Mouse (Mus musculus) heart, adult 18-20 months (tissue): Measurements from ENCODE around the gene Kcna1. TPM values are rescaled to one million over a fixed set of nuclear protein-coding genes. Genes with fewer than 3 reads are reported as not detected.
A peak's percentile ranks its signal among the peaks of the same experiment; 100 is the strongest.

Source experiments
- DNase-seq, 2 experiments: peaks; one replicate each; pipeline ENCODE4 v3.0.0; 2021 to 2022; ENCODE audit warnings: mixed read lengths in 1 of 2
- long read RNA-seq, 2 experiments: library from polyadenylated mRNA; stranded (forward); transcript quantifications; one replicate each; pipeline ENCODE4 v2.0.0; 2021
- total RNA-seq, 2 experiments: library from RNA; stranded (reverse); gene quantifications; 2 replicates each; pipeline ENCODE4 v1.2.3; 2021

Kcna1 gene
- 1 to 10 TPM; 2.3 to 2.5 TPM for total RNA-seq
- long read RNA-seq, experiment 1, partial matches to known transcripts = 0 of 1 reads
- long read RNA-seq, experiment 1, other reads (novel, unspliced or antisense) = 0 of 1 reads
- long read RNA-seq, experiment 2, partial matches to known transcripts = 0 of 3 reads
- long read RNA-seq, experiment 2, other reads (novel, unspliced or antisense) = 0 of 3 reads

- DNase-seq = no peak
These were observed at the start of gene Kcna1 for GRCm38 (mm10) chr6:126646381-126646780. TSS of gene Kcna1 (minus strand) at chr6:126646384.

GRCm38 (mm10) chr6:126687120-126687519, 40.9 kb upstream of the Kcna1 start:
- DNase-seq = no peak

GRCm38 (mm10) chr6:126685135-126685534, 39.0 kb upstream of the Kcna1 start:
- DNase-seq = no peak

GRCm38 (mm10) chr6:126678961-126679360, 32.8 kb upstream of the Kcna1 start:
- DNase-seq = no peak

GRCm38 (mm10) chr6:126667001-126667400, 20.8 kb upstream of the Kcna1 start:
- DNase-seq = no peak

GRCm38 (mm10) chr6:126666091-126666490, 19.9 kb upstream of the Kcna1 start:
- DNase-seq = no peak

- DNase-seq = no peak
These were observed 18.4 kb upstream of the Kcna1 start for GRCm38 (mm10) chr6:126664569-126664968.

- DNase-seq = no peak
These were observed 11.6 kb upstream of the Kcna1 start for GRCm38 (mm10) chr6:126657646-126658394.

- no peak for DNase-seq
These were observed 7.4 kb upstream of the Kcna1 start for GRCm38 (mm10) chr6:126653561-126653960.

- DNase-seq = peak; percentile 3 to 4
These were observed 383 bp downstream of the Kcna1 start for GRCm38 (mm10) chr6:126645644-126646358.

- no peak for DNase-seq
These were observed 1.1 kb downstream of the Kcna1 start for GRCm38 (mm10) chr6:126645044-126645541.

GRCm38 (mm10) chr6:126644181-126645043, 1.8 kb downstream of the Kcna1 start:
- DNase-seq = peak in 1 of 2 experiments; percentile 9

GRCm38 (mm10) chr6:126643341-126644055, 2.7 kb downstream of the Kcna1 start:
- DNase-seq = no peak

- peak in 1 of 2 experiments; percentile 18 for DNase-seq
These were observed 3.3 kb downstream of the Kcna1 start for GRCm38 (mm10) chr6:126642856-126643321.

GRCm38 (mm10) chr6:126628451-126628850, 17.7 kb downstream of the Kcna1 start:
- no peak for DNase-seq

GRCm38 (mm10) chr6:126618455-126618854, 27.7 kb downstream of the Kcna1 start:
- no peak for DNase-seq

GRCm38 (mm10) chr6:126610746-126611145, 35.4 kb downstream of the Kcna1 start:
- no peak for DNase-seq

GRCm38 (mm10) chr6:126609193-126609947, 36.8 kb downstream of the Kcna1 start:
- DNase-seq = no peak

- DNase-seq = no peak
These were observed 44.3 kb downstream of the Kcna1 start for GRCm38 (mm10) chr6:126601843-126602326.
